Mouse (Mus musculus): ENCODE data around the gene Mcidas. TPM values are rescaled to one million over a fixed set of nuclear protein-coding genes. Genes with fewer than 3 reads are reported as not detected.

Mcidas gene
- 6.3 and 6.9 TPM in 2 replicates for polyA plus RNA-seq (2015; fragmentation: Nextera tagmentation; extraction: Ambion mirVana)

DNA sequence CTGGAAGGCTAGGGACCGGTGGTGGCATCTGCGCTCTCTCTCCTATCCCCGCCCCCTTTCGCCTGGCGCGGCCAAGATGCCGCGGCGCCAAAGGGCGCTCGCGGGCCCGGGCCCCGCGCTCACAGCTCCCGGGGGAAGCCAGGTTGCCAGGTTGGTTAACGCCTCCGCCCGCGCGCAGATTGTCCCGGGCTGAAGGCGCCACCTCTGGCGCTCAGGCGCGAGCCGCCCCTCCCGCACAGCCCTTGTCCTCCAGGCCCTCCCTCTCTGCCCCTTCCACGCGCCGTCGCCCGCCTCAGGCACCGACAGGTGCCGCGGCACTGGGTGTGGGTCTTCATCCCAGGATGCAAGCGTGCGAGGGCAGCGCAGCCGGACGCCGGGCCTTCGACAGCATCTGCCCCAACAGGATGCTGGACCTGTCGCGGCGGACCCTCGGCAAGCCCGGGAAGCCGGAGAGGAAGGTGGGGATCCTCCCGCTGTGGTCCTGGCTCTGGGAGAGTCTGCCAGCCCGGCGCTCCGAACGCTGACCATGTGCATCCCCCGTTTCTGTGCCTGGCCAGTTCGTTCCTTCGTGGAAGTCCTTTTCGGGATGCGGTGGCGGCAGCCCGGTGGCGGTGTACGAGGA, at the start of gene Mcidas:
Gene Mcidas (plus strand): TSS at position 315 of the 622 bp plus-strand sequence.
- H3K9me3 ChIP-seq = no peaks in the 10 kb centered on the region
- H3K9ac ChIP-seq = peak within 1 kb of the TSS; percentile 39; the same call in 1 of the 2 replicates
- ATAC-seq (ENCODE audit: borderline replicate concordance, extremely low read depth, low FRiP score, low TSS enrichment) = peak; percentile 16; the same call in 1 of the 2 replicates
- under 1% methylated on average over 61 of the region's 63 CpGs for WGBS
- H3K4me2 ChIP-seq = peak within 1 kb of the TSS; percentile 80
- H3K27me3 ChIP-seq = peaks cover 95% of the 10 kb centered on the region
- H3K36me3 ChIP-seq = no peaks in the 10 kb centered on the region
- H3K4me1 ChIP-seq = peaks cover 37% of the 10 kb centered on the region
- H3K27ac ChIP-seq = no peak within 1 kb of the TSS
- peak within 1 kb of the TSS; percentile 40 for H3K4me3 ChIP-seq

DNA sequence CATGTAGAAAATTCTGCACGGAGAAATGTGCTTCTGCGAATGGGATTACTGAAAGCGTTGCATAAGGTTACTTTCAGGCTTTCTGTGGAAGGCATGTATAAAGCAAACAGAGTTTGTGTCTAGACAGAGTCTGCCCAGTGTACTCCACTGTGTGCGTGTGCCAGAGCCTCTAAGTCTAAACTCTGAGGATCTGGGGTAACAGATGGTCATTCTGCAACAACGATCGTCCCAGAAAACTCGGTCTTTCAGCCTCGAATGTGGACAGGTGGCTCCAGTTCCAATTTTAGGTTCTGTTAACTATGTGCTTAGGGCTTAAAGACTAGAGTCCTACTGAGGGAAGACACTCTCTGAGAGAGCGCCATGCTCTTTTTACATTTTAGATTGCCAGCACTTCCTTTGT, 48.3 kb upstream of the Mcidas start:
- no peak overlapping the region for H3K27ac ChIP-seq
- no peaks in the 10 kb centered on the region for H3K27me3 ChIP-seq
- WGBS = 87% methylated on average over 9 of the region's 9 CpGs
- ATAC-seq (ENCODE audit: borderline replicate concordance, extremely low read depth, low FRiP score, low TSS enrichment) = no peak
- no peaks in the 10 kb centered on the region for H3K9me3 ChIP-seq
- no peak overlapping the region for H3K4me3 ChIP-seq
- peaks cover 54% of the 10 kb centered on the region for H3K36me3 ChIP-seq
- H3K4me1 ChIP-seq = no peaks in the 10 kb centered on the region
- no peak overlapping the region for H3K9ac ChIP-seq
- H3K4me2 ChIP-seq = no peak overlapping the region

DNA sequence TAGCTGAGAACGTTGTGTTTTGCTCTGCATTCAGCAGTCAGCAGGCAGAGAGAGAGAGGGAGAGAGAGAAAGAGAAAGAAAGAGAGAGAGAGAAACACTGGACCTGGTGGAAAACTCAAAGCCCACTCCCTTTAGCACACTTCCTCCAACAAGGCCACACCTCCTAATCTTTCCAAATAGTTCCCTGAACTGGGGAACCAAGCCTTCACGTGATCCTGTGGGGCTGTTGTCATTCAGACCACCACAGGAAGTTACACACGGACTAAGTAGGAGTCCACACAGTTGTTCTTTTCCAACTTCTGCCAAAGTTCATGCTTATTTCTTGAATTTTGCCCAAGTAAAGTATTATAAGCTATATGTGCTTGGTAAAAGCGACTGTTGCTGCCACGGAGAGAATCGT, 47.7 kb upstream of the Mcidas start:
- H3K4me2 ChIP-seq = no peak overlapping the region
- H3K36me3 ChIP-seq = peaks cover 56% of the 10 kb centered on the region
- H3K27ac ChIP-seq = no peak overlapping the region
- no peak overlapping the region for H3K4me3 ChIP-seq
- no peak for ATAC-seq (ENCODE audit: borderline replicate concordance, extremely low read depth, low FRiP score, low TSS enrichment)
- H3K27me3 ChIP-seq = no peaks in the 10 kb centered on the region
- no peaks in the 10 kb centered on the region for H3K4me1 ChIP-seq
- WGBS = 86% methylated on average over 6 of the region's 6 CpGs
- no peak overlapping the region for H3K9ac ChIP-seq
- no peaks in the 10 kb centered on the region for H3K9me3 ChIP-seq

DNA sequence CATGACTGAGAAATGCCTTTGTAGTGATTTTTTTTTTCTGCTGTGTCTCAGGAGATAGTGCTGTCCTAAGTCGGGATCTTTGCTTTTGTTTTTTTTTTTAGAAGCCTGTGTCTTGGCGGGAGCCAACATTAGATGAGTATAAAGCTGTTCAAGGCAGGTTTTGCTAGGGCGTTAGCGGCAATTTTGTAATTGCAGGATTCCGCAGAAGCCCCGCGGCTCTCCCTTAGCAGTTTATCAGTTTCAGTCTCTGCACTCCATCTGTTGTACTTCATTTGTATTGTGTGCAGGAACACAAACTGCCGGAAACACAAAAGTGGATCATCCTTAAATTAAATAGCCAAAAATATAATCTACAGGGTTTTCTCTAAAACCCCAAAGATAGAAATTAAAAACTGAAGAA, 39.6 kb upstream of the Mcidas start:
- no peaks in the 10 kb centered on the region for H3K4me1 ChIP-seq
- no peak overlapping the region for H3K9ac ChIP-seq
- H3K27me3 ChIP-seq = no peaks in the 10 kb centered on the region
- H3K36me3 ChIP-seq = peaks cover 49% of the 10 kb centered on the region
- 92% methylated on average over 8 of the region's 8 CpGs for WGBS
- H3K9me3 ChIP-seq = no peaks in the 10 kb centered on the region
- H3K4me3 ChIP-seq = no peak overlapping the region
- ATAC-seq (ENCODE audit: borderline replicate concordance, extremely low read depth, low FRiP score, low TSS enrichment) = no peak
- H3K27ac ChIP-seq = no peak overlapping the region
- H3K4me2 ChIP-seq = no peak overlapping the region

DNA sequence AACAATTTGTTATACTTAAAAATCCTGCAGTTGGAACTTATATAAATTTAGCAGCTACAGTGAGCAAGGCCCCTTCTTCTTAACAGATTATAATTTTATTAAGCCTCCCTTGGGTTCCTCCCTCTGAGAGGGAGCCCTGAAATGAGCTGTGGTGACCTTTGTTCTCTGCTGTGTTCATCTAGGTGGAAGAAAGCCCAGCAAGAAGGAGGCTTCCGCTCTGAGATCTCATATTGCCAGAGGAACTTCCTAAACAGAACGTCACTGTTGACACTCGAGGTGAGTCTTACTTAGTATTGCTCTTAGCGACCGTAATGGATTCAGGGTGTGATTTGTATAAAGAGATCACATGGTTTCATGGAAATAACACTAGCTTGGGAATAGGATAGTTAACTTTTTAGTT, 30.6 kb upstream of the Mcidas start:
- Histone ChIP-seq H3K27ac (no peak overlapping the region), H3K9ac (no peak overlapping the region), H3K27me3 (no peaks in the 10 kb centered on the region), H3K4me3 (no peak overlapping the region), H3K36me3 (peaks cover 42% of the 10 kb centered on the region), H3K4me1 (no peaks in the 10 kb centered on the region), H3K4me2 (no peak overlapping the region), H3K9me3 (no peaks in the 10 kb centered on the region)
- no peak for ATAC-seq (ENCODE audit: borderline replicate concordance, extremely low read depth, low FRiP score, low TSS enrichment)
- WGBS = 84% methylated on average over 5 of the region's 5 CpGs

DNA sequence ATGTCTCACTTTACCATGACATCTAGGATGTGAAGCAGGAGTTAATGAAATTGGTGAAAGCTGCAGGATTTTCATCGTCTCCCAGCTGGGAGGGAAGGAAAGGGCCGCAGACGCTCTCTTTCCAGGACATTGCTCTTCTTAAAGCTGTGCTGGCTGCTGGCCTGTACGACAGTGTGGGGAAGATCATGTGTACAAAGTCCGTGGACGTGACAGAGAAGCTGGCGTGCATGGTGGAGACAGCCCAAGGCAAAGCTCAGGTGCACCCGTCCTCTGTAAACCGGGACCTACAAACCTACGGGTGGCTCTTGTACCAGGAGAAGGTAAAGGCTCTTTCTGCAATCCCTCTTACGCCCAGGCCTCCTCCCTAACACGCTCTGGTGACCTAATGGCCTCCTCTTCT, 29.2 kb upstream of the Mcidas start:
- no peak overlapping the region for H3K9ac ChIP-seq
- peaks cover 41% of the 10 kb centered on the region for H3K36me3 ChIP-seq
- 86% methylated on average over 12 of the region's 12 CpGs for WGBS
- H3K9me3 ChIP-seq = no peaks in the 10 kb centered on the region
- H3K4me2 ChIP-seq = no peak overlapping the region
- no peak for ATAC-seq (ENCODE audit: borderline replicate concordance, extremely low read depth, low FRiP score, low TSS enrichment)
- no peaks in the 10 kb centered on the region for H3K4me1 ChIP-seq
- no peaks in the 10 kb centered on the region for H3K27me3 ChIP-seq
- H3K27ac ChIP-seq = no peak overlapping the region
- no peak overlapping the region for H3K4me3 ChIP-seq

DNA sequence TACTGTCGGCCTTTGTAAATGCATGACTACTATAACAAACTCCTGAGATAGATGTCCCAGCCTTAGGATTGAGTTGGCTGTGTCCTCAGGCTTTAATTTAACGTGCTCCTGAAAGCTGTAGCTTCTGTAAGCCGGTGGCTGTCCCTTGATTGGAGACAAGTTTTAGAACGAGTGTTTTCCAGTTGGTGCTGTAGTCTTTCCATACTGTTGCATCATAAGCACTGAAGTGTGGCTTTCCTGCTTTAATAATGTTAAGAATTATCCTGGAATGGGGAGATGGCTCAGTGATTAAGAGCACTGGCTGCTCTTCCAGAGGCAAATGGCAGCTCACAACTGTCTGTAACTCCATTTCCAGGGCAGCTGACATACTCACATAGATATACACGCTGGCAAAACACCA, 26.4 kb upstream of the Mcidas start:
- Histone ChIP-seq H3K4me1 (no peaks in the 10 kb centered on the region), H3K36me3 (peaks cover 36% of the 10 kb centered on the region), H3K4me3 (no peak overlapping the region), H3K27me3 (no peaks in the 10 kb centered on the region), H3K9me3 (no peaks in the 10 kb centered on the region), H3K27ac (no peak overlapping the region), H3K4me2 (no peak overlapping the region), H3K9ac (no peak overlapping the region)
- 87% methylated on average over 5 of the region's 5 CpGs for WGBS
- no peak for ATAC-seq (ENCODE audit: borderline replicate concordance, extremely low read depth, low FRiP score, low TSS enrichment)

DNA sequence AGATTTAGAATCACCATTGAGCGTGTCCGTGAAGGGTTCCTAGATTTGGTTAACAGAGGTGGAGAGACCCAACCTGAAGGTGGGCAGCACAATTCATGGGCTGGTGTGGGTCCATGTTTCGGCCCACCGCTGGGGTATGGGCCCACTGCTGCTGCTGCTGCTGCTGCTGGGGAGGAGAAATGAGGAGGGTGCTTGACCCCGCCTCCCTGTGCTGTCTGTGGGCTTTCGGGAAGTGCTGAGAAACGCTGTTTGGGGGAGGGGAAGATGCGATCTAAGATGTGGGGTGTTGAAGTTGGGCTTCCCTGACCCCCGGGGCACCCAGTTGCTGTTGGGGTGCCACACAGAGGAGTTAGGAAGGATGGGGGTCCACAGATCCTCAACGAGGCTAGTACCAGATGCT, 16.9 kb upstream of the Mcidas start:
- Histone ChIP-seq H3K9me3 (no peaks in the 10 kb centered on the region), H3K4me3 (no peak overlapping the region), H3K4me2 (no peak overlapping the region), H3K4me1 (0 out of 2 replicates have a peak, but pooled peaks cover 2% of the 10 kb centered on the region), H3K36me3 (no peaks in the 10 kb centered on the region), H3K27me3 (peaks cover 17% of the 10 kb centered on the region; the same call in 1 of the 2 replicates), H3K9ac (no peak overlapping the region), H3K27ac (no peak overlapping the region)
- no peak for ATAC-seq (ENCODE audit: borderline replicate concordance, extremely low read depth, low FRiP score, low TSS enrichment)
- WGBS = 32% methylated on average over 10 of the region's 10 CpGs

DNA sequence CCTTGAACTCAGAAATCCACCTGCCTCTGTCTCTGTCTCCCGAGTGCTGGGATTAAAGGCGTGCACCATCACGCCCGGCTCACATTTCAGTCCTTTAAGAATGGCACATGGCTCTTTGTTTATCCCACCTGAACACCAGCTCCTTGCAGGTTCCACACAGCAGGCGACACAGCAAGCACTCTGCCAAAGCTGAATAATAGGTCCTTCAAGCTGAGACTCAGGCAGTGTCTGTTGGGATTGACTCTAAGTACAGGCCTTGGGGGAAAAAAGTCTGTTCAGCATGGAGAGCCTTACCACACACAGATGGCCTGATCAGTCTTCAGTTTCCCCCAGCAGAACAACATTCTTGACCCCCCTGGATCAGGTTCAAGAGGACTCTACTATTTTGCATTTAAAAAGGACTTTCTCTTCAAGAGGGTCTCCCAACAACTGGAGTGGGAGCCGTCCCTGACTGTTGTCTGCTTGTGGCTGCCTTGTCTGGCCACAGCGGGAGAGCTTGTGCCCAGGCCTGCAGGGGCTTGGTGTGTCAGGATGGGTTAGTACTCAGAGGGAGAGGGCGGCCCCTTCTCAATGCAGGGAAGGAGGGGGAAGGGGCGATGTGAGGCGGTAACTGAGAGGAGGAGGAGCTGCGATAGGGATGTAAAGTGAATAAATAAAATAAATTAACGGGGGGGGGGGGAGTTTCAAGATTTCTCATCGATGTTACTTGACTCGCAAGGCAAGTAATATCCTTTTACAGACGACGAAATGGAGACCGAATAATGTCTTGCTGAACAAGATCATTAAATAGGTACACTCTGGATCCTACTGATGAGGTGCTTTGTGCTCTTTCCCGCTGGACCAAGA, 7.8 kb upstream of the Mcidas start:
- Histone ChIP-seq H3K36me3 (no peaks in the 10 kb centered on the region), H3K4me1 (peaks cover 49% of the 10 kb centered on the region), H3K9me3 (no peaks in the 10 kb centered on the region), H3K4me3 (no peak overlapping the region), H3K4me2 (peak overlapping the region; percentile 98), H3K27ac (no peak overlapping the region), H3K27me3 (peaks cover 60% of the 10 kb centered on the region), H3K9ac (no peak overlapping the region)
- ATAC-seq (ENCODE audit: borderline replicate concordance, extremely low read depth, low FRiP score, low TSS enrichment) = no peak
- 10% methylated on average over 18 of the region's 18 CpGs for WGBS

DNA sequence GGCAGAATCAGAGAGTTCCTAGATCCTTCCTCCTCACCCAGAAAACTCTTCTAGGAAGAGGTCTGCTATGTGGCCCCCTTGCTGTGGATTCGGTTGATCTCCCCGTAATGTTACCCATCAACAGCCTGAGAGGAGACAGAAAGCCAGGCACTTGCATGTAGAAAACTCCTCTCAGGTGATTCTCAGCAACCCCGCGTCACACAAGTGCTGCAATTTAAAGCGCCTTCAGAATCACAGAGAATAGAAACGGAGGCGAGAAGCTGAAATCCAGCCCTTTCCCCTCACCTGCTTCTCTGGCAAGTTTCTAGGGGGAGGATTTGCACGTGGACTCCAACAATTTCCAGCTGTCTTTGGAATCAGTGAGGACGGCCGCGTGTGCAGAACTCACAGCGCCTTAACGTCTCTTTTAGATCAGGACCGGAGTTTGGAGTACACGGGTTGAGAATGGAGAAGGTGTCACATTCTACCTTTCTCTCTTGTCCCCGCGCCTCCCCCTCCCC, 7.1 kb upstream of the Mcidas start:
- H3K9ac ChIP-seq = no peak overlapping the region
- H3K4me3 ChIP-seq = peak overlapping the region; percentile 49; the same call in 1 of the 2 replicates
- H3K27me3 ChIP-seq = peaks cover 67% of the 10 kb centered on the region
- no peaks in the 10 kb centered on the region for H3K36me3 ChIP-seq
- no peaks in the 10 kb centered on the region for H3K9me3 ChIP-seq
- no peak for ATAC-seq (ENCODE audit: borderline replicate concordance, extremely low read depth, low FRiP score, low TSS enrichment)
- H3K4me1 ChIP-seq = peaks cover 49% of the 10 kb centered on the region
- WGBS = 3% methylated on average over 17 of the region's 17 CpGs
- H3K4me2 ChIP-seq = peak overlapping the region; percentile 98
- no peak overlapping the region for H3K27ac ChIP-seq

DNA sequence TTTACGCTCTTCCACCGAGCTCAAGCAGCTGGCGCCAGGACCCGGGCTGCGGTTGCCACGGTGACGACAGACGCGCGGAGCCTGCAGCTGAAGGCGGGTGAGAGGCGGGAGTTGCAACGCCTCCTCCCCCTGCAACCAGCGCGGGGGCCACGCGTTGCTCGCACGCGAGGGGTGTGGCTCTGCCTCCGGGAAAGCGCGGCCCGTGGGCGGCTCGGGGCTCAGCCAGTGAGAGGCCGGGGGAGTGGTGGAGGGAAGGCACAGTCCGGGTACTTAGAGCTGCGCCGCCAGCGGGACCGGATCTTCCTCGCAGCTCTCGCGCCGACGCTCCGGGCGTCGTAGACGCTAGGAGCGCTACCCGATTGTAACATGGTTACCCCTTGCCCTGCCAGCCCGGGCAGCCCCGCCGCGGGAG, 6.1 kb upstream of the Mcidas start, which contains the start of gene Ccno:
Gene Ccno (plus strand): TSS at position 271 of the 412 bp plus-strand sequence.
- peak; percentile 98 for ATAC-seq (ENCODE audit: borderline replicate concordance, extremely low read depth, low FRiP score, low TSS enrichment)
- peak within 1 kb of the TSS; percentile 98 for H3K4me2 ChIP-seq
- peak within 1 kb of the TSS; percentile 53 for H3K9ac ChIP-seq
- under 1% methylated on average over 47 of the region's 47 CpGs for WGBS
- peak within 1 kb of the TSS; percentile 27; the same call in 1 of the 2 replicates for H3K27ac ChIP-seq
- H3K27me3 ChIP-seq = peaks cover 73% of the 10 kb centered on the region
- H3K4me3 ChIP-seq = peak within 1 kb of the TSS; percentile 49
- peaks cover 43% of the 10 kb centered on the region for H3K4me1 ChIP-seq
- H3K36me3 ChIP-seq = no peaks in the 10 kb centered on the region
- no peaks in the 10 kb centered on the region for H3K9me3 ChIP-seq

DNA sequence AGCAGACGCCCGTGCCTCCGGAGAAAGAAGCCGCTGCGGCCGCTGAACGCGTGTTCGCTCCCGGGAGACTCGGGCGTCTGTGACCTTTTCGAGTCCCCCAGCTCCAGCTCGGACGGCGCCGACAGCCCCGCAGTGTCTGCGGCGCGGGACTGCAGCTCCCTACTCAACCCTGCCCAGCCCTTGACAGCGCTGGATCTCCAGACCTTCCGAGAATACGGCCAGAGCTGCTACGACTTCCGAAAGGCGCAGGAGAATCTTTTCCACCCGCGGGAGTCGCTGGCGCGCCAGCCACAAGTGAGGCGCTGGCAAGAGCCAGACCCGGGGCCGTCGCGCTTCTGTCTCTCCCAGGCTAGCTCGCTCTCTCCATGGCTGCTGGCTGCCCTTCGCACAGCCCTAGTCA, 5.7 kb upstream of the Mcidas start:
- Histone ChIP-seq H3K9me3 (no peaks in the 10 kb centered on the region), H3K27ac (peak overlapping the region; percentile 27; the same call in 1 of the 2 replicates), H3K9ac (peak overlapping the region; percentile 53), H3K36me3 (no peaks in the 10 kb centered on the region), H3K4me1 (peaks cover 43% of the 10 kb centered on the region), H3K4me2 (peak overlapping the region; percentile 98), H3K27me3 (peaks cover 76% of the 10 kb centered on the region), H3K4me3 (peak overlapping the region; percentile 49)
- ATAC-seq (ENCODE audit: borderline replicate concordance, extremely low read depth, low FRiP score, low TSS enrichment) = peak; percentile 28; the same call in 1 of the 2 replicates
- 1% methylated on average over 39 of the region's 39 CpGs for WGBS

Measured in lung, embryonic 15.5 days (tissue).